ENCODE assay signal across 24 mouse cellular contexts in the genomic region with DNA sequence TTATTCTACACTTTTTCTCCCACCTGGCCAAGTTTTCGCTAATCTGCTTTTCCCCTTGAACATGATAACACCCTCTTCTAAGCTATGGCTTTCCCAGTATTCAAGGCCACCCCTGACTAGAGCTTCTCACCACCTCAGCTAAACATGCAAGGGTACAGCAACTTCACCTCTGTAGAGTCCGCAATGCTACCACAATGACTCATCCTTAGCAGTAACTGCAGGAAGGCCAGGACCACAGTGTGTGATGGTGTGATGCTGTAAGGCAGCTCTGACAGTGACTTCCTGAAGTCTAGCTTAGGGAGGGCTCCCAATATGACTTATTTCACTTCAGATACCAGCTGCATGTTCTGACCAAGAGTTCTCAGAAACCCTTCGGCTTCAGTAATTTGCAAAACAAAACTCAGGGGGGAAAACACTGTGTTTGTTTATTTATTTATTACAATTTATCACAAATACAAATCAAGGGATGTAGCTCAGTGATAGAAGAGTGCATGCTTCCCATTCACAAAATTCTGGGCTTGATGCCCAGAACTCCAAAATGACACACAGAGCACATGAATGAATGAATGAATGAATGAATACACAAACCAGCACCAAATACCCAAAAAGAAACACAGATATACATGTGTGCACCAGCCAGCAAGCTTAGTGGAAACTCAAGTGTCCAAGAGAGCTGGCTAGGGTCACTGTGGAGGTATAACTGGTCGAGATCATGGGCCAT. TPM values are rescaled to one million over a fixed set of nuclear protein-coding genes. Genes with fewer than 3 reads are reported as not detected.
DNase-seq lines count a peak whose midpoint lies in the region; TF ChIP-seq lines count a peak whose summit lies in the region.
"Had no signal": no experiment of that assay in that cellular context is flagged by ENCODE, and none has a peak within 500 bp of the region (broad histone marks: within the 10 kb centered on the region; RNA-seq: fewer than 3 reads in every experiment).

No protein-coding gene starts in this region.

- no peaks in the 10 kb centered on the region for H3K27me3 ChIP-seq in MEL (ENCODE audit: control insufficient read depth in 1 of 2, insufficient read depth in 2 of 2, low read length in 2 of 2)
- H3K27me3 ChIP-seq in myocyte (ENCODE audit: control insufficient read depth, insufficient read depth, insufficient read length): no peaks in the 10 kb centered on the region

- TF ChIP-seq POLR2A in MEL (IDR thresholded peaks at IDR 0.05; ENCODE audit: control insufficient read depth in 1 of 2, insufficient read depth in 1 of 2, low read depth in 1 of 2, low read length in 2 of 2, poor library complexity in 1 of 2) (no peak), myocyte (IDR thresholded peaks at IDR 0.05; ENCODE audit: insufficient read length, low read depth) (peak; percentile 25)

- H3K9me3 ChIP-seq in MEL (replicated peaks; ENCODE audit: insufficient read depth, low read length): no peaks in the 10 kb centered on the region
- H3K9me3 ChIP-seq: forebrain, embryonic 13.5 days; heart, embryonic 12.5 days; hindbrain, embryonic 10.5 days; limb, embryonic 10.5 days; liver, embryonic 15.5 days; lung, embryonic 15.5 days; midbrain, embryonic 10.5 days had no signal

- no peak for TF ChIP-seq RAD21 in MEL (IDR thresholded peaks at IDR 0.05; ENCODE audit: low read depth, low read length)

- no peak for TF ChIP-seq EP300 in MEL (IDR thresholded peaks at IDR 0.05; ENCODE audit: low read depth in 1 of 2, low read length in 2 of 2)

- H3K4me1 ChIP-seq in MEL (ENCODE audit: control insufficient read depth in 1 of 2, insufficient read depth in 2 of 2, low read length in 2 of 2): peaks cover 3 to 20% of the 10 kb centered on the region in 2 experiments
- H3K4me1 ChIP-seq: heart, embryonic 12.5 days; liver, embryonic 15.5 days; lung, embryonic 15.5 days had no signal

- H3ac ChIP-seq in myocyte (ENCODE audit: control insufficient read depth, insufficient read length): no peak overlapping the region

- no peaks in the 10 kb centered on the region for H3K79me2 ChIP-seq in MEL (ENCODE audit: control insufficient read depth, insufficient read depth, low read length, poor library complexity)
- no peaks in the 10 kb centered on the region for H3K79me2 ChIP-seq in myocyte (ENCODE audit: control insufficient read depth, insufficient read depth)

- DNase-seq in 3T3-L1 (ENCODE audit: low read depth, low spot score) (peak; percentile 69), MEL (ENCODE audit: low read depth, low spot score) (peak; percentile 52)
- peak; percentile 69 for DNase-seq in induced T-regulatory cell, adult 2 months (ENCODE audit: low read depth)
- DNase-seq in urinary bladder, postnatal 14 days (ENCODE audit: low spot score): no peak
- no peak for DNase-seq in cerebellum, adult 9-11 months
- no peak for DNase-seq in kidney, adult 18-20 months
- DNase-seq: adrenal gland, adult 2 months; cerebellum, adult 18-20 months; cerebellum, postnatal 25 days; heart, adult 11 months; heart, postnatal 10 days; kidney, adult 8-10 months; kidney, postnatal 10 days; liver; lung, postnatal 36 days; thymus, postnatal 14 days had no signal

- H3K9ac ChIP-seq in MEL (ENCODE audit: control insufficient read depth, low read depth, low read length, poor library complexity, severe bottlenecking): peak overlapping the region; percentile 28
- H3K9ac ChIP-seq: forebrain, embryonic 13.5 days; heart, embryonic 12.5 days; liver, embryonic 15.5 days; lung, embryonic 15.5 days had no signal

- H3K4me2 ChIP-seq in myocyte (ENCODE audit: low read depth): peak overlapping the region; percentile 66
- H3K4me2 ChIP-seq: forebrain, embryonic 13.5 days; heart, embryonic 12.5 days; liver, embryonic 15.5 days; lung, embryonic 15.5 days had no signal

- H3K4me3 ChIP-seq in MEL (ENCODE audit: control insufficient read depth in 1 of 2, insufficient read depth in 1 of 2, low read depth in 2 of 2, low read length in 2 of 2): peak overlapping the region in 1 of 2 experiments; percentile 48; a peak in 1 of 4 replicates
- H3K4me3 ChIP-seq in myocyte: no peak overlapping the region
- H3K4me3 ChIP-seq: forebrain, embryonic 13.5 days; heart, embryonic 12.5 days; hindbrain, embryonic 10.5 days; limb, embryonic 10.5 days; liver, embryonic 15.5 days; lung, embryonic 15.5 days; midbrain, embryonic 10.5 days had no signal

- H3K36me3 ChIP-seq in MEL (ENCODE audit: control insufficient read depth in 1 of 2, insufficient read depth in 2 of 2, low read length in 2 of 2) (peaks cover 0 to 13% of the 10 kb centered on the region in 2 experiments; a peak in 2 of 4 replicates), myocyte (ENCODE audit: control insufficient read depth, insufficient read depth) (peaks cover 20% of the 10 kb centered on the region)
- H3K36me3 ChIP-seq: midbrain, embryonic 10.5 days had no signal

- no peak for TF ChIP-seq CTCF in MEL (IDR thresholded peaks at IDR 0.05 in 2 of 3, conservative IDR thresholded peaks at IDR 0.05 in 1 of 3; ENCODE audit: control insufficient read depth in 1 of 3, insufficient read depth in 1 of 3, low read depth in 2 of 3, low read length in 3 of 3, poor library complexity in 1 of 3, severe bottlenecking in 1 of 3)

- peak overlapping the region; percentile 43 for H3K27ac ChIP-seq in MEL (ENCODE audit: control insufficient read depth, low read depth, low read length)
- H3K27ac ChIP-seq: forebrain, embryonic 13.5 days; hindbrain, embryonic 10.5 days; limb, embryonic 10.5 days; liver, embryonic 15.5 days; lung, embryonic 15.5 days; midbrain, embryonic 10.5 days had no signal

TF ChIP-seq in MEL, 35 proteins besides CTCF, POLR2A, EP300 and RAD21:
- no peak for TF ChIP-seq MAX (IDR thresholded peaks at IDR 0.05; ENCODE audit: low read length)
- no peak for TF ChIP-seq RCOR1 (IDR thresholded peaks at IDR 0.05; ENCODE audit: low read depth, low read length)
- no peak for TF ChIP-seq MAFK (IDR thresholded peaks at IDR 0.05; ENCODE audit: borderline replicate concordance, low read depth, low read length)
- TF ChIP-seq ZC3H11A (IDR thresholded peaks at IDR 0.05; ENCODE audit: low read depth, low read length): no peak
- no peak for TF ChIP-seq USF1 (IDR thresholded peaks at IDR 0.05; ENCODE audit: low read depth, low read length)
- no peak for TF ChIP-seq POLR2AphosphoS2 (IDR thresholded peaks at IDR 0.05; ENCODE audit: low read length)
- TF ChIP-seq KAT2A (conservative IDR thresholded peaks at IDR 0.05; ENCODE audit: low read depth, low read length): no peak
- no peak for TF ChIP-seq ZNF384 (IDR thresholded peaks at IDR 0.05; ENCODE audit: low read depth, low read length)
- no peak for TF ChIP-seq TBP (IDR thresholded peaks at IDR 0.05; ENCODE audit: low read depth, low read length)
- no peak for TF ChIP-seq JUND (IDR thresholded peaks at IDR 0.05; ENCODE audit: low read depth, low read length)
- no peak for TF ChIP-seq SIN3A (IDR thresholded peaks at IDR 0.05; ENCODE audit: low read length)
TF ChIP-seq in MEL: peak in this region for 0.

TF ChIP-seq in myocyte, 11 proteins besides CTCF, POLR2A, EP300 and RAD21:
- peak; percentile 62 for TF ChIP-seq POLR2AphosphoS2 (IDR thresholded peaks at IDR 0.05; ENCODE audit: insufficient read length, low read depth)
- no peak for TF ChIP-seq MYOD1 (IDR thresholded peaks at IDR 0.05; ENCODE audit: control insufficient read depth in 1 of 3, insufficient read length in 2 of 3, low read depth in 2 of 3)
- no peak for TF ChIP-seq SRF (IDR thresholded peaks at IDR 0.05; ENCODE audit: control insufficient read depth, insufficient read length, low read depth)
- TF ChIP-seq MAX (IDR thresholded peaks at IDR 0.05; ENCODE audit: low read depth): no peak
- TF ChIP-seq CEBPB (IDR thresholded peaks at IDR 0.05; ENCODE audit: insufficient read depth, poor library complexity, severe bottlenecking): peak; percentile 80

RNA-seq across cellular contexts. Expression of a gene that starts 13.8 kb away (rescaled TPM):
- total RNA-seq in MEL (2012; rRNA removed): 3.8 and 5.2 TPM in 2 replicates
- 1 to 10 TPM in 1 of 2 experiments, not detected in 1; 4.6 TPM for polyA plus RNA-seq in MEL (2012; ENCODE audit: insufficient read depth in 1 of 2, insufficient read length in 2 of 2, low read depth in 1 of 2, low replicate concordance in 2 of 2, missing spikeins in 1 of 2)
- 18.6 TPM for polyA plus RNA-seq in myocyte (2012; fragmentation: generic; extraction: Trizol)

Comparison
In these comparisons a context has a peak if more than half of its experiments do, and no peak if none do; other contexts are left out.
1. DNase-seq: peak in 3T3-L1 (single experiment), MEL (single experiment) and induced T-regulatory cell, adult 2 months (single experiment); none in urinary bladder, postnatal 14 days (single experiment), cerebellum, adult 9-11 months (single experiment) and kidney, adult 18-20 months (single experiment).